Mouse (Mus musculus) forebrain, embryonic 16.5 days (tissue): Measurements from ENCODE around the gene Uimc1. TPM values are rescaled to one million over a fixed set of nuclear protein-coding genes. Genes with fewer than 3 reads are reported as not detected.

Experiments used
- ATAC-seq: fragments of 200-750 bp; cut with Nextera tagmentation; 2 replicates; pipeline ENCODE4 v1.8.0; 2017; ENCODE audit warnings: mild to moderate bottlenecking, moderate library complexity
- H3K27ac ChIP-seq: fragments of 300-500 bp; sonication (generic); 2 replicates; pipeline ENCODE4 v1.5.1; 2014; ENCODE audit warnings: low read length, control low read depth
- H3K27me3 ChIP-seq: fragments of 300-500 bp; sonication (generic); replicated peaks from 2 replicates; pipeline ENCODE4 v1.6.1; 2014; ENCODE audit warnings: low read length; ENCODE audit not compliant: control insufficient read depth, insufficient read depth
- H3K36me3 ChIP-seq: fragments of 300-500 bp; sonication (generic); 2 replicates; pipeline ENCODE4 v1.6.1; 2014; ENCODE audit not compliant: control insufficient read depth, insufficient read depth
- H3K4me1 ChIP-seq: fragments of 300-500 bp; sonication (generic); replicated peaks from 2 replicates; pipeline ENCODE4 v1.6.1; 2014; ENCODE audit warnings: low read length; ENCODE audit not compliant: control insufficient read depth, insufficient read depth
- H3K4me2 ChIP-seq: fragments of 300-500 bp; sonication (generic); 2 replicates; pipeline ENCODE4 v1.6.1; 2014; ENCODE audit warnings: mild to moderate bottlenecking, low read length, control low read depth
- H3K4me3 ChIP-seq: fragments of 300-500 bp; sonication (generic); replicated peaks from 2 replicates; pipeline ENCODE4 v1.5.1; 2014; ENCODE audit warnings: mild to moderate bottlenecking, low read length, control low read depth
- H3K9ac ChIP-seq: fragments of 300-500 bp; sonication (generic); replicated peaks from 2 replicates; pipeline ENCODE4 v1.6.1; 2014; ENCODE audit warnings: low read depth, low read length, control low read depth
- H3K9me3 ChIP-seq: fragments of 300-500 bp; sonication (generic); 2 replicates; pipeline ENCODE4 v1.6.1; 2016; ENCODE audit warnings: low read length; ENCODE audit not compliant: control insufficient read depth
- WGBS: fragments of 180-500 bp; shearing (Covaris S2); extraction: QIAGEN DNeasy Blood & Tissue Kit; methylation state at CpG from one replicate; pipeline ENCODE4 v1.1.7; 2014; 5-methylcytosine and 5-hydroxymethylcytosine counted together
- polyA plus RNA-seq: library from polyadenylated mRNA; unstranded; fragments of >200 nt; fragmentation: Nextera tagmentation; extraction: Ambion mirVana; gene quantifications from 2 replicates; pipeline ENCODE4 v1.2.1, GENCODE M21; 2015

The Uimc1 gene
- polyA plus RNA-seq, 1 experiment from 2014 or later, result 25.7 TPM

DNA sequence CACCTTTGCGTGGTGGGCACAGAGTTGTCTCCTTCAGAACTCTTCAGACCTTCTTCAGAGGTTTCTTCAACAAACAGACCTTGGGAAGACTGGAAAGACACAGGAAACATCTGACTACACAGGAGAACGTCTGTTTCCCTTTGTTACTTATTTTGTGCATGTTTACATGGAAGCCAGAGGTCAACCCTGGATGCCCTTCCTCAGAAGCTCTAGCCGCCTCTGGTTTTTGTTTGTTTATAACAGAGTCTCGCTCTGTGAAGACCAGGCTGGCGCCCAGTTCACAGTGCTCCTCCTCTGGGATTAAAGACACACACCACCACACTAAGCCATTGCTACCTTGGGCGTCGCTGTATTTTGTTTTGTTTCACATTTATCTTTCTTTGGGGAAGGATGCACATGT lies 30.4 kb downstream of the Uimc1 start:
- Histone ChIP-seq H3K27ac (no peak overlapping the region), H3K9me3 (no peaks in the 10 kb centered on the region), H3K4me1 (no peaks in the 10 kb centered on the region), H3K4me2 (no peak overlapping the region), H3K9ac (no peak overlapping the region), H3K4me3 (no peak overlapping the region), H3K27me3 (no peaks in the 10 kb centered on the region), H3K36me3 (no peaks in the 10 kb centered on the region)
- WGBS, result 82% methylated on average over 7 of the region's 7 CpGs
- ATAC-seq, result no peak

DNA sequence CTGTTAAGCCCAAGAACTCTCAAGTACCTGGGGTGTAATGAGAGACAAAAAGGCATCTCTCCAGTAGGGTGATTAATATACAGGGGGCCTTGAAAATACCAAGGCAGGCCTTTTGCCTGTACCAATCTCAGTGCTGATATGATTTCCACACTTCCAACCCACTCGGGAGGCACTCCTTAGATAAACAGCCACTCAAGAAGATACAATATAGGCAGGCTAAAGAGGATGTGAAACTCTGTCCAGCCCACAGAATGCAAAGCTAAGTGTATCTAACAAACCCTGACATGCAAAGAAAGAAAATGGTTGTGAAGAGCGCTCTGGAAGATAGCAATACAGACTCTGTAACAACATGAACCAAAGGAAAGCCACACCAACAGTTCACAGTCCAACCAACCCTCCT lies 36.8 kb downstream of the Uimc1 start:
- Histone ChIP-seq H3K27me3 (no peaks in the 10 kb centered on the region), H3K4me3 (no peak overlapping the region), H3K9ac (no peak overlapping the region), H3K27ac (no peak overlapping the region), H3K9me3 (no peaks in the 10 kb centered on the region), H3K4me1 (no peaks in the 10 kb centered on the region), H3K4me2 (no peak overlapping the region), H3K36me3 (peaks cover under 1% of the 10 kb centered on the region; the same call in 1 of the 2 replicates)
- WGBS, result 90% methylated on average over 2 of the region's 2 CpGs
- ATAC-seq, result no peak

- Histone ChIP-seq H3K9me3 (no peaks in the 10 kb centered on the region), H3K4me2 (no peak overlapping the region), H3K4me1 (no peaks in the 10 kb centered on the region), H3K27ac (no peak overlapping the region), H3K4me3 (no peak overlapping the region), H3K27me3 (no peaks in the 10 kb centered on the region), H3K9ac (no peak overlapping the region), H3K36me3 (peaks cover 8% of the 10 kb centered on the region)
- no peak for ATAC-seq
- WGBS, result 96% methylated on average over 2 of the region's 2 CpGs
Observed at GRCm38 (mm10) chr13:55058042-55058441, 42.1 kb downstream of the Uimc1 start.

- no peak overlapping the region for H3K4me2 ChIP-seq
- peaks cover 3% of the 10 kb centered on the region for H3K4me1 ChIP-seq
- no peaks in the 10 kb centered on the region for H3K27me3 ChIP-seq
- no peak overlapping the region for H3K27ac ChIP-seq
- H3K9me3 ChIP-seq, result no peaks in the 10 kb centered on the region
- no peak overlapping the region for H3K4me3 ChIP-seq
- no peaks in the 10 kb centered on the region for H3K36me3 ChIP-seq
- ATAC-seq, result no peak
- H3K9ac ChIP-seq, result no peak overlapping the region
- WGBS, result 28% methylated on average over 3 of the region's 3 CpGs
Observed at GRCm38 (mm10) chr13:55047706-55048105, 52.4 kb downstream of the Uimc1 start.

GRCm38 (mm10) chr13:55040016-55040415 lies 60.1 kb downstream of the Uimc1 start:
- Histone ChIP-seq H3K4me2 (no peak overlapping the region), H3K27me3 (no peaks in the 10 kb centered on the region), H3K4me1 (no peaks in the 10 kb centered on the region), H3K4me3 (no peak overlapping the region), H3K9ac (no peak overlapping the region), H3K9me3 (no peaks in the 10 kb centered on the region), H3K36me3 (peaks cover 9% of the 10 kb centered on the region), H3K27ac (no peak overlapping the region)
- WGBS, result 95% methylated on average over 2 of the region's 2 CpGs
- no peak for ATAC-seq

GRCm38 (mm10) chr13:55024215-55024614 lies 75.9 kb downstream of the Uimc1 start:
- H3K4me3 ChIP-seq, result no peak overlapping the region
- peaks cover 3% of the 10 kb centered on the region; the same call in 1 of the 2 replicates for H3K36me3 ChIP-seq
- H3K4me2 ChIP-seq, result no peak overlapping the region
- 90% methylated on average over 2 of the region's 2 CpGs for WGBS
- no peak overlapping the region for H3K27ac ChIP-seq
- no peaks in the 10 kb centered on the region for H3K27me3 ChIP-seq
- no peak for ATAC-seq
- H3K9ac ChIP-seq, result no peak overlapping the region
- no peaks in the 10 kb centered on the region for H3K4me1 ChIP-seq
- H3K9me3 ChIP-seq, result no peaks in the 10 kb centered on the region

GRCm38 (mm10) chr13:55022715-55023114 lies 77.4 kb downstream of the Uimc1 start:
- Histone ChIP-seq H3K27ac (no peak overlapping the region), H3K4me1 (no peaks in the 10 kb centered on the region), H3K27me3 (no peaks in the 10 kb centered on the region), H3K9ac (no peak overlapping the region), H3K4me2 (no peak overlapping the region), H3K36me3 (no peaks in the 10 kb centered on the region; the same call in 1 of the 2 replicates), H3K4me3 (no peak overlapping the region), H3K9me3 (no peaks in the 10 kb centered on the region)
- 83% methylated on average over 9 of the region's 9 CpGs for WGBS
- ATAC-seq, result no peak

DNA sequence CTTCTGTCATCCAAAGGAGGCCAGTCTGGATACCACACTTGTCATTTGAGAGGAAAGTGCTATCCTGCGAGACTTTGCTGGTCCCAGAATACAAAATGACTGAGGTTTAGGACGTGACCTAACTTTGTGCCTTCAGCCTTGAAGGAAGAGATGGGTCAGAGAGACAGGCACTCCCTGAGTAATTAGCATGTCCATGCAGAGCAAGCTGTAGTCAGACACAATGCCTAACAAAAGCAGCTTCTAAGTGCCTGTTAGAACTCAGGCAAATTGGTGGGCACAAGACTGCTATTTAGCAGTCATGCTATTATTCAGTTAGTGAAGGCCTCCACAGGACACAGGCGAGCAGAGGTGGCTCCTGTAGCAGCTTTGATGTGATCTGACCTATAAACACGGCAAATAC lies 77.8 kb downstream of the Uimc1 start:
- H3K27ac ChIP-seq, result no peak overlapping the region
- H3K4me2 ChIP-seq, result no peak overlapping the region
- ATAC-seq, result no peak
- no peaks in the 10 kb centered on the region for H3K4me1 ChIP-seq
- no peaks in the 10 kb centered on the region for H3K9me3 ChIP-seq
- H3K4me3 ChIP-seq, result no peak overlapping the region
- whole genome bisulfite sequencing, result 41% methylated on average over 4 of the region's 4 CpGs
- H3K36me3 ChIP-seq, result no peaks in the 10 kb centered on the region; the same call in 1 of the 2 replicates
- no peak overlapping the region for H3K9ac ChIP-seq
- no peaks in the 10 kb centered on the region for H3K27me3 ChIP-seq

- WGBS, result 93% methylated on average over 13 of the region's 13 CpGs
- Histone ChIP-seq H3K4me1 (no peaks in the 10 kb centered on the region), H3K9ac (no peak within 1 kb of the TSS), H3K4me2 (no peak within 1 kb of the TSS), H3K4me3 (no peak within 1 kb of the TSS), H3K27me3 (no peaks in the 10 kb centered on the region), H3K36me3 (no peaks in the 10 kb centered on the region; the same call in 1 of the 2 replicates), H3K9me3 (no peaks in the 10 kb centered on the region), H3K27ac (no peak within 1 kb of the TSS)
- ATAC-seq, result no peak
Observed at GRCm38 (mm10) chr13:55021194-55021779, 78.8 kb downstream of the Uimc1 start, which contains the start of gene Hk3. Gene Hk3 (minus strand): TSS chr13:55021385.

- no peak for ATAC-seq
- Histone ChIP-seq H3K4me2 (no peak overlapping the region), H3K27ac (no peak overlapping the region), H3K4me1 (no peaks in the 10 kb centered on the region), H3K4me3 (no peak overlapping the region), H3K9ac (no peak overlapping the region), H3K9me3 (no peaks in the 10 kb centered on the region), H3K36me3 (no peaks in the 10 kb centered on the region), H3K27me3 (no peaks in the 10 kb centered on the region)
- WGBS, result 82% methylated on average over 4 of the region's 4 CpGs
Observed at GRCm38 (mm10) chr13:55020051-55020450, 80.0 kb downstream of the Uimc1 start.
